Mouse (Mus musculus) adrenal gland, adult 8-10 months (tissue): ENCODE data around the gene Peg10. TPM values are rescaled to one million over a fixed set of nuclear protein-coding genes. Genes with fewer than 3 reads are reported as not detected.
"Not testable (repeated sequence)": the region's sequence is repeated elsewhere in the genome, so short reads cannot be mapped to it uniquely, and the experiment has no call there.

ENCODE experiments used
- DNase-seq: peaks from one replicate; pipeline ENCODE4 v3.0.0; 2022
- total RNA-seq, 4 experiments: library from RNA; stranded (reverse); gene quantifications; 2 replicates each; pipeline ENCODE4 v1.2.4; 2022

The Peg10 gene
- total RNA-seq, 4 experiments from 2014 or later, result 229 to 471 (median 312) TPM

GRCm38 (mm10) chr6:4749091-4749490 is 2.0 kb downstream of the Peg10 start:
- DNase-seq, result peak; percentile 96

- DNase-seq, result no peak
Observed at GRCm38 (mm10) chr6:4751355-4751754, 4.2 kb downstream of the Peg10 start.

GRCm38 (mm10) chr6:4754286-4754685 is 7.2 kb downstream of the Peg10 start:
- DNase-seq, result no peak

- DNase-seq, result no peak
Observed at GRCm38 (mm10) chr6:4754886-4755285, 7.8 kb downstream of the Peg10 start.

- not testable (repeated sequence) for DNase-seq
Observed at GRCm38 (mm10) chr6:4761415-4762142, 14.5 kb downstream of the Peg10 start.

GRCm38 (mm10) chr6:4762252-4762651 is 15.1 kb downstream of the Peg10 start:
- no peak for DNase-seq

GRCm38 (mm10) chr6:4796281-4796680 is 49.2 kb downstream of the Peg10 start:
- no peak for DNase-seq

GRCm38 (mm10) chr6:4797317-4797716 is 50.2 kb downstream of the Peg10 start:
- not testable (repeated sequence) for DNase-seq

GRCm38 (mm10) chr6:4798382-4798781 is 51.3 kb downstream of the Peg10 start:
- DNase-seq, result no peak

- no peak for DNase-seq
Observed at GRCm38 (mm10) chr6:4799359-4799758, 52.3 kb downstream of the Peg10 start.

GRCm38 (mm10) chr6:4806981-4807380 is 59.9 kb downstream of the Peg10 start:
- no peak for DNase-seq

Other genes starting within 250 kb of the Peg10 start
- gene Col1a2, start 242.5 kb upstream of the Peg10 start, total RNA-seq, result 10 to 100 TPM; 61.7 to 93.1 (median 71.1) TPM
- 10 to 100 TPM; 34.7 to 50.3 (median 38.3) TPM for gene Casd1, start 146.5 kb upstream of the Peg10 start, total RNA-seq
- gene Sgce, start 99 bp upstream of the Peg10 start, total RNA-seq, result 10 to 100 TPM; 67.4 to 94.6 (median 82.5) TPM
- gene Ppp1r9a, start 155.6 kb downstream of the Peg10 start, total RNA-seq, result 10 to 100 TPM; 51.4 to 80.7 (median 59.5) TPM